Mouse (Mus musculus) stomach, embryonic 16.5 days (tissue): ENCODE measurements at regions not wholly inside any gene's neighbourhood (a gene's known extent, or its start where the extent isn't known, plus 50 kb on each side); places are given as distances from the start of the nearest gene placed in this dataset.
"Not testable (repeated sequence)": the region's sequence is repeated elsewhere in the genome, so short reads cannot be mapped to it uniquely, and the experiment has no call there.

ENCODE experiments used
- ATAC-seq: fragments of 200-750 bp; cut with Nextera tagmentation; 2 replicates; pipeline ENCODE4 v1.8.0; 2017; ENCODE audit warnings: moderate number of reproducible peaks, moderate TSS enrichment; ENCODE audit not compliant: insufficient read depth, low FRiP score
- H3K27ac ChIP-seq: fragments of 300-500 bp; sonication (generic); 2 replicates; pipeline ENCODE4 v1.5.1; 2014; ENCODE audit warnings: low read length
- H3K27me3 ChIP-seq: fragments of 300-500 bp; sonication (generic); 2 replicates; pipeline ENCODE4 v1.6.1; 2014; ENCODE audit warnings: low read length, control low read depth, mixed read lengths; ENCODE audit not compliant: control insufficient read depth, insufficient read depth
- H3K36me3 ChIP-seq: fragments of 300-500 bp; sonication (generic); 2 replicates; pipeline ENCODE4 v1.6.1; 2014; ENCODE audit warnings: low read length; ENCODE audit not compliant: control insufficient read depth, insufficient read depth
- H3K4me1 ChIP-seq: fragments of 300-500 bp; sonication (generic); 2 replicates; pipeline ENCODE4 v1.6.1; 2014; ENCODE audit warnings: low read length, control low read depth, mixed read lengths; ENCODE audit not compliant: control insufficient read depth, insufficient read depth
- H3K4me2 ChIP-seq: fragments of 300-500 bp; sonication (generic); 2 replicates; pipeline ENCODE4 v1.6.1; 2014; ENCODE audit warnings: low read depth, low read length, mixed read lengths
- H3K4me3 ChIP-seq: fragments of 300-500 bp; sonication (generic); replicated peaks from 2 replicates; pipeline ENCODE4 v1.5.1; 2014; ENCODE audit warnings: mild to moderate bottlenecking, low read length
- H3K9ac ChIP-seq: fragments of 300-500 bp; sonication (generic); 2 replicates; pipeline ENCODE4 v1.6.1; 2014; ENCODE audit warnings: low read length
- H3K9me3 ChIP-seq: fragments of 300-500 bp; sonication (generic); replicated peaks from 2 replicates; pipeline ENCODE4 v1.6.1; 2016; ENCODE audit warnings: low read length, control low read depth; ENCODE audit not compliant: control insufficient read depth
- WGBS: fragments of 180-500 bp; shearing (Covaris S2); extraction: QIAGEN DNeasy Blood & Tissue Kit; methylation state at CpG from one replicate; pipeline ENCODE4 v1.1.7; 2014; 5-methylcytosine and 5-hydroxymethylcytosine counted together

- no peaks in the 10 kb centered on the region for H3K9me3 ChIP-seq
- ATAC-seq: no peak
- no peak overlapping the region for H3K9ac ChIP-seq
- H3K36me3 ChIP-seq: no peaks in the 10 kb centered on the region
- no peak overlapping the region for H3K4me3 ChIP-seq
- WGBS: 81% methylated on average over 9 of the region's 9 CpGs
- H3K27me3 ChIP-seq: no peaks in the 10 kb centered on the region
- H3K4me1 ChIP-seq: no peaks in the 10 kb centered on the region
- no peak overlapping the region for H3K27ac ChIP-seq
- H3K4me2 ChIP-seq: no peak overlapping the region
Observed at GRCm38 (mm10) chr3:50628092-50628696, 184.8 kb upstream of the Slc7a11 start.

- not testable (repeated sequence) for H3K4me2 ChIP-seq, H3K4me3 ChIP-seq, H3K27ac ChIP-seq, ATAC-seq, H3K36me3 ChIP-seq, H3K9me3 ChIP-seq, H3K9ac ChIP-seq, H3K27me3 ChIP-seq, H3K4me1 ChIP-seq
- 61% methylated on average over 3 of the region's 3 CpGs for WGBS
Observed at GRCm38 (mm10) chr3:50621176-50621575, 177.8 kb upstream of the Slc7a11 start.

- Histone ChIP-seq H3K4me3 (no peak overlapping the region), H3K4me2 (no peak overlapping the region), H3K9ac (no peak overlapping the region), H3K36me3 (no peaks in the 10 kb centered on the region), H3K27ac (no peak overlapping the region), H3K27me3 (no peaks in the 10 kb centered on the region), H3K9me3 (no peaks in the 10 kb centered on the region), H3K4me1 (no peaks in the 10 kb centered on the region)
- no peak for ATAC-seq
- WGBS: 71% methylated on average over 6 of the region's 6 CpGs
Observed at GRCm38 (mm10) chr3:50619061-50619460, 175.6 kb upstream of the Slc7a11 start.

- WGBS: 54% methylated on average over 8 of the region's 8 CpGs
- H3K4me3 ChIP-seq: no peak overlapping the region
- no peak overlapping the region for H3K27ac ChIP-seq
Observed at GRCm38 (mm10) chr3:50615384-50616285, 172.2 kb upstream of the Slc7a11 start.

GRCm38 (mm10) chr3:50613011-50613410 is 169.6 kb upstream of the Slc7a11 start:
- no peak for ATAC-seq
- Histone ChIP-seq H3K9ac (no peak overlapping the region), H3K27ac (no peak overlapping the region), H3K36me3 (no peaks in the 10 kb centered on the region), H3K27me3 (no peaks in the 10 kb centered on the region), H3K4me3 (no peak overlapping the region), H3K4me1 (no peaks in the 10 kb centered on the region), H3K9me3 (no peaks in the 10 kb centered on the region), H3K4me2 (no peak overlapping the region)
- 78% methylated on average over 2 of the region's 2 CpGs for WGBS

More at GRCm38 (mm10) chr3:50615384-50616285, 172.2 kb upstream of the Slc7a11 start:
- Histone ChIP-seq H3K9ac (no peak overlapping the region), H3K4me1 (no peaks in the 10 kb centered on the region), H3K9me3 (no peaks in the 10 kb centered on the region), H3K27me3 (no peaks in the 10 kb centered on the region), H3K4me2 (no peak overlapping the region), H3K36me3 (no peaks in the 10 kb centered on the region)
- no peak for ATAC-seq

- no peak overlapping the region for H3K4me3 ChIP-seq
- no peak overlapping the region; the same call in 1 of the 2 replicates for H3K4me2 ChIP-seq
- H3K27me3 ChIP-seq: no peaks in the 10 kb centered on the region
- no peak overlapping the region for H3K9ac ChIP-seq
- H3K4me1 ChIP-seq: 0 out of 2 replicates have a peak, but pooled peaks cover 3% of the 10 kb centered on the region
- H3K27ac ChIP-seq: no peak overlapping the region
- WGBS: 47% methylated on average over 11 of the region's 11 CpGs
- no peak for ATAC-seq
- no peaks in the 10 kb centered on the region for H3K9me3 ChIP-seq
- no peaks in the 10 kb centered on the region for H3K36me3 ChIP-seq
Observed at GRCm38 (mm10) chr3:50609341-50610012, 166.1 kb upstream of the Slc7a11 start.

- no peak overlapping the region for H3K4me3 ChIP-seq
- 38% methylated on average over 7 of the region's 7 CpGs for WGBS
- H3K27ac ChIP-seq: no peak overlapping the region
- ATAC-seq: no peak
- H3K4me1 ChIP-seq: 0 out of 2 replicates have a peak, but pooled peaks cover 3% of the 10 kb centered on the region
- no peak overlapping the region for H3K4me2 ChIP-seq
- H3K9me3 ChIP-seq: no peaks in the 10 kb centered on the region
- H3K27me3 ChIP-seq: no peaks in the 10 kb centered on the region
- no peak overlapping the region for H3K9ac ChIP-seq
- H3K36me3 ChIP-seq: no peaks in the 10 kb centered on the region
Observed at GRCm38 (mm10) chr3:50607736-50608135, 164.3 kb upstream of the Slc7a11 start.

- no peak overlapping the region for H3K4me2 ChIP-seq
- H3K4me3 ChIP-seq: no peak overlapping the region
- 21% methylated on average over 1 of the region's 1 CpGs for WGBS
- H3K27ac ChIP-seq: no peak overlapping the region
- ATAC-seq: no peak
- no peaks in the 10 kb centered on the region for H3K27me3 ChIP-seq
- no peaks in the 10 kb centered on the region for H3K9me3 ChIP-seq
- 0 out of 2 replicates have a peak, but pooled peaks cover 3% of the 10 kb centered on the region for H3K4me1 ChIP-seq
- H3K9ac ChIP-seq: no peak overlapping the region
- no peaks in the 10 kb centered on the region for H3K36me3 ChIP-seq
Observed at GRCm38 (mm10) chr3:50606986-50607385, 163.6 kb upstream of the Slc7a11 start.

GRCm38 (mm10) chr3:50605750-50606149 is 162.3 kb upstream of the Slc7a11 start:
- H3K4me2 ChIP-seq: no peak overlapping the region
- 91% methylated on average over 4 of the region's 4 CpGs for WGBS
- H3K27me3 ChIP-seq: no peaks in the 10 kb centered on the region
- H3K36me3 ChIP-seq: no peaks in the 10 kb centered on the region
- 0 out of 2 replicates have a peak, but pooled peaks cover 3% of the 10 kb centered on the region for H3K4me1 ChIP-seq
- H3K27ac ChIP-seq: no peak overlapping the region
- H3K4me3 ChIP-seq: no peak overlapping the region
- H3K9ac ChIP-seq: no peak overlapping the region
- no peaks in the 10 kb centered on the region for H3K9me3 ChIP-seq
- no peak for ATAC-seq
